Mouse (Mus musculus) ES-E14 (cell line): Measurements from ENCODE around the gene Hist2h4.

Source experiments
- CHD2 ChIP-seq: IDR thresholded peaks from 2 replicates; pipeline ENCODE4 v1.6.1; 2014; ENCODE audit warnings: mild to moderate bottlenecking, low read depth, low read length, inconsistent platforms
- HCFC1 ChIP-seq: IDR thresholded peaks from 2 replicates; pipeline ENCODE4 v1.6.1; 2012; ENCODE audit warnings: low read length, inconsistent platforms, borderline replicate concordance; ENCODE audit not compliant: insufficient read depth
- MAFK ChIP-seq: IDR thresholded peaks from 2 replicates; pipeline ENCODE4 v1.6.1; 2014; ENCODE audit warnings: mild to moderate bottlenecking, low read depth, low read length, inconsistent platforms; ENCODE audit not compliant: insufficient read depth
- ZC3H11A ChIP-seq: IDR thresholded peaks from 2 replicates; pipeline ENCODE4 v1.6.1; 2012; ENCODE audit warnings: low read depth, mild to moderate bottlenecking, inconsistent platforms, low read length, borderline replicate concordance
- ZNF384 ChIP-seq: IDR thresholded peaks from 2 replicates; pipeline ENCODE4 v1.6.1; 2012; ENCODE audit warnings: low read depth, low read length, inconsistent platforms

- TF ChIP-seq ZNF384 (no peak), ZC3H11A (no peak), CHD2 (no peak), MAFK (no peak), HCFC1 (no peak)
These were observed 1.4 kb upstream of the Hist2h4 start for GRCm38 (mm10) chr3:96264404-96264949.
